Mouse (Mus musculus): ENCODE measurements around the gene Bcl2l15.
"Not testable (repeated sequence)": the region's sequence is repeated elsewhere in the genome, so short reads cannot be mapped to it uniquely, and the experiment has no call there.

Gene Bcl2l15

DNA sequence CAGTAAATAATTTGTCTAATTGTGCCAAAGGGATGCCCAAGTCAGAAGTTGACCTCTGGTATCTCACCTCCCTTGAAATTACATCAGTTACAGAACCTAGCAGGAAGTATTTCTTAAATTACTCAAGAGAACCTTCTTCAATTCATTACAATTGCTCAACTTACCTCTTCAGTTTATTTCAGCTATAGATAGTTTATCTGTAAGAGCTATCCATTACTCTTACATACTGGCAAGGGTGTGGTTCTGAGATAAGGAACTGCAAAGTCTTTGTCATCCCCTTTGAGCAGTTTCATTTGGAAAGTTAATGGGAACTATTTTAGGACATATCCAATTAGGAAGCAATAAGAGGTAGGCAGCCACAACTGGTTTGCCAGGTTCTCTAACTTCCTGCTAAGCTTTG is at the start of gene Bcl2l15:
Gene Bcl2l15 (plus strand): TSS at position 176 of the 400 bp plus-strand sequence.
- no peak for DNase-seq

DNA sequence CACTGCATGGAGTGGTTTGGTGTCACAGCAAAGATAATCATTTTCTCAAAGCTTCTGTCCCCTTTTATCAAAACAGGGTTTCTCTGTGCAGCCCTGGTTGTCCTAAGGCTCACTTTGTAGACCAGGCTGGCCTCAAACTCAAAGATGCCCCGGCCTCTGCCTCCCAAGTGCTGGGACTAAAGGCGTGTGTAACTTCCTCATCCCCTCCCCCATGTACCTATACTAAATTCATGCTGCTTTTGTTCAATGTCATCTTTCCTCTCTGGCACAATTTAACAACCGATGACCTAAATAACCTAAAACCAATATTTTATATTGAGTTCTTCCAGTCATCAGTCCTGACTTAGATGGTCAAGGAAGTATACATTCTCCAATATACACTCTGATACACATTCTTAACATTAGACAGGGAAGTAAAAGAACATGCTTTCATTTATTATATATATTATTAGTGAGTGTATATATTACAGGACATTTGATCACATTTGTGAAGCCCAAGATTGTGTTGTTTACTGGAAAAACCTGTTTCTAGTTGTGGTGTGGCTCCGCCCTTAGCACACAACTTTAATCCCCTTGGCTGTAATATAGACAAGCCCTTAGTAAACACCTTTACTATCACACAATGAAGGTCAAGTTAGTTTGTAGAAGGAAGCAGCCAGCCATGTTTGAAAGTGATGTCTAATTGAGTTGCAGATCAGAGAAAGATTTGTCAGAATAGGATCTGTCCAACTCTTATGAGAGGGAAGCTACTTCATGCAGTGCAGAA is 49.4 kb upstream of the Bcl2l15 start:
- DNase-seq = no peak

GRCm38 (mm10) chr3:103787225-103787624 is 45.2 kb upstream of the Bcl2l15 start:
- DNase-seq = no peak

DNA sequence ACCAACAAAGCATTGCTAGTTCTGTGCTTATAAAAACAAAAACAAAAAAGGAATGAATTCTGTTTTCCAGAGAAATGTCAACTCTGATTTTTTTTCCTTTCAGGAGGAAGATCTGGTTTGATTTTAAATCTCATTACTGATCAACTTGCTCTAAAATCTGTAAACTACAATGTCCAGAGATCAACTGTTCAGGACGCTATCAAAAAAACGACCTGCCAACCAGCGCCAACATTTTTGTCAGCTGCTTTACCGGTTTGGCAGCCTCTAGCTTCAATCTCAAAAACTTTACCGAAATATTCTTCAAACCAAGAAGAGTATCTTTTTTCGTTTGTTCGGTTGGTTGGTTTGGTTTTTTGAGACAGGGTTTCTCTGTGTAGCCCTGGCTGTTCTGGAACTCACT is 43.3 kb upstream of the Bcl2l15 start:
- DNase-seq = no peak

DNA sequence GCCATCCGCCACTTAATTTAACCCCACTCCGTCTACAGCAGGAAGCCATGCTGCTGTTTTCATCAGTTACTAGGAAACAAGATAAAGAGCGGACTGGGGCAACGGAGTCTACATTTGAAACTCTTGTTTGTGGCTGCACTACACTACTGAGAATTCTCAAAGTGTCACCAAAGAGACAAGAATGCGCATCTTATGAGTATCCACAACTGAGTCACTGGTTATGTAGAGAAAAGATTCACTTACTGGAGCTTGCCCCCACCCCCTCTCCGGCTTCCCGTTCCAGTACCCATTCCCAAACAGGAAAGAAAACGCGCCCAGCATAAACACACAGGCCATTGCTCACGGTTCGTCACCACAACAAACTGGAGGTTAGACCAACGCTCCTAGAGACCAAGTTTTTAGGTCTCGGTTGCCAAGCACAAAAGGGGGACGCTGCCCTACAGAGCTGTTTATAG is 42.5 kb upstream of the Bcl2l15 start:
- DNase-seq = peak; percentile 39

- DNase-seq = peak; percentile 59 to 67
These were observed 41.9 kb upstream of the Bcl2l15 start for GRCm38 (mm10) chr3:103790346-103791145.

DNA sequence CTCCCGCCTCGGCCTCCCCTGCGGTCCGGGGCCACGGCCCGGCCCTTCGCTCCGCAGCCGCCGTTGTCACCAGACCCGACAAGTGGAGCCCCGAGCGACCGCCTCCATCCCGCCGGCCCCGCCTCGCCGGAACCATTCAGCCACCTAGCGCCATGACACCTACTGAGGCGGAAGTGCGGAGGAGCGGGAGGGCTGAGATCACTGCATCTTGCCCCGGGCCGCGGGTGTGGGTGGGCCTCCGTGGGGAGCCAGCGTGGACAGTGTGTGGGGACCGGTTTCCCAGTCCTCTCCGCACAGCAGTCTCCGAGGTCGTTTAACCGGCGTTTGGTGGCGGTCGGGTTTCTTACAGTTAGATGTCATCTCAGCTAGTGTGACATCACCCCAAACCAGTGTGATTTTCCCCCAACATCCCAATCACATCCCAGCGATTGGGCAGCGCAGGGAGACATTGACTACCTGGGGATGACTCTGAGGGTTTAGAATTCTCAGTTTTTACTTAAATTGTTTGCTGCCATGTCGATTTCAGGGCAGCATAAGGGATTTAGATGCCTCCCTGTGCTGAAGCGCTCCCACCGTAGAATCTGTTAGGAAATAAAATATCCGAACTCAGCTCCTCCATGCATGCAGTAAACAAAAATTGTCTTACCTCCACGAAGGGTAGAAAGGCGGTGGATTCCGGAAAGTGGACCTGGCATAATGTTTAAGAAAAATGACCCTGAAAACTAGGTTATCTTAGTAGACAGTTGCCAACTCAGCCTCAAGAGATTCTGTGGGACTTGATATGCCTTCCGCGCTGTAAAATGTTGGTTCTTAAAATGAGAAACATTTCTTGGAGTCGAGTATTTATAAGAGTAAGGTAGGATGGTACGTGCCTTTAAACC is 40.9 kb upstream of the Bcl2l15 start, which contains the start of gene Hipk1:
Gene Hipk1 (minus strand): TSS at position 334 of the 881 bp plus-strand sequence.
- DNase-seq = peak; percentile 95 to 96

DNA sequence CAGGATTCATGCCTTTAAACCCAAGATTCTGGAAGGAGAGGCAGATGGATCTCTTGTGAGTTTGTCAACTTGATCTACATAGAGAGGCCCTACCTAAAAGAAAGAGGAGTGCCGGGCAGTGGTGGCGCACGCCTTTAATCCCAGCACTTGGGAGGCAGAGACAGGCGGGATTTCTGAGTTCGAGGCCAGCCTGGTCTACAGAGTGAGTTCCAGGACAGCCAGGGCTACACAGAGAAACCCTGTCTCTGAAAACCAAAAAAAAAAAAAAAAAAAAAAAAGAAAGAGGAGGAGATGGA is 40.3 kb upstream of the Bcl2l15 start:
- DNase-seq = not testable (repeated sequence)

- no peak for DNase-seq
These were observed 39.8 kb upstream of the Bcl2l15 start for GRCm38 (mm10) chr3:103792566-103792965.

DNA sequence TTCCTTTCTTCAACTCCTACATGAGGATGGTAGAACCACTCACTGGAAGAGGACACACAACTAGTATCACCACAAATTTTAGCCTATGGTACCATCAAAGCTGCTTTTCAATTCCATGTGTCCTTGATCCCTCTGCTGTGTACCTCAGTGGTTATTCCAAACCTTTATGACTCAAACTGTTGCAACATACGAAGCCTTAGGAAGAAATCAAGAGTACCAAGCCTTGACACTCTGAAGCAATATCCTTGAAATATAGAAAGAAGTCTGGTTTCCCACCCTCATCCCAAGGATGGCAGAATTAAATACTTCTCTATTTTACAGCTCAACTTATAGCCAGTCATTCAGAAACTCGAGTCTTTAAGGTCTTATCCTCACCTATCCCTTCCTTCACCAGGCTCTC is 36.0 kb upstream of the Bcl2l15 start:
- no peak for DNase-seq

DNA sequence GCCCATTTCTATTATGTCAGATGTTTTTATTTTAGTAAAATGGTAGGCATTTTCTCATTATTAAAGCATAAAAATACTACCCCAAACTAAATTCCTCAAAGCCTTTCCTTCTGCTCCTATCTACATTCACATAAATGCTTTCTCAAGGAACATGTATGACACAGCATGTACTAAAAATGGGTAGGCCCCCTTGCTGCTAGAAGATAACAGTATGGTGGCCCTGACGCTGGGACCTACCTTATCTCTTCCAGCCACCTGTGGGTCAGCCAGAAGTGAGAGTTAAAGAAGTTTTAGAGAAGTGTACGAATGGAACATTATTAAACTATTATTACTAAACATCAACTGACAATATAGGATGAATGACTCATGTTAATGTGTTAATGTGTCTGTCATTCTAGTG is 32.9 kb upstream of the Bcl2l15 start:
- DNase-seq = no peak

DNA sequence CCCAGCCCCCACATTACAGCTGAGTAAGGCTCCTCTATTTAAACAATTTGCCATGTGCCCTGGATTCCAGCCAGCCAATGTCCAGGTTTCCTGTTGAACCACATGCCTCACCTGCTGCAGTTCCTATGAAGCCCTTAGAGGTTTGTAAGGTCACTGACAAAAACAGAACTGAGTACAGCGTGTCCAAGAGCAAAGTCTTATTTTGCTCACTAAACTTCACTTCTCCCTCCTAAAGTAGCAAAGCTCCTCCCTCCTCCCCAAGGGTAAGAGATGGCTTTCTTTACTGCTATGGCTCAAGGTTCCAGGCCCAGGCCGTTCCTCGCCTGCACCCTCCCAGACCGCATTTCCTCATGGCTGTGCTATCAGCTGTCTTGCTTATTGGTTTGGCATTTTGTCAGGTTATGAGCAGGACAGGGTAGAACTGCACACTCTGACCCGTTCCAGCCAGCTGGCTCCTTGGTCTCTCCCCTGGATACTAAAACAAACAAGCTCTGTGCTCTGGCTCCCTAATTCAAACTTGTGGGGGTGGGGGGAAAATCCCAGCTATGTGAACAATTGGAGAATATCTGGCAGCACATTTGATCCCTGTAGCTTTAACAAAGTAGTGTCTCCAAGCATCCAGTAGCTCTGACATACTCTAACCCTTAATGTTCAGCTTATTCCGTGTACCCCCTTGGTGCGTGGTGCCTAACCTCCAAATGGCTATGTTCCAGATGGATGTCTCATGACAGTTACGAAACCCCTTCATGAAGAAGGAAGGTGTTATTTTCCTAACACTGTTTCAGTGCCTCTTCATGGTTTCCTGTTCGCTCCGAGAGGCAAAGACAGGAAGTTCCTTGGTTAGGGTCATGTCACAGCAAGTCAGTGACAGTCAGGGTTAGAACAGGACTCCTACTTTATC is 30.5 kb upstream of the Bcl2l15 start:
- DNase-seq = peak; percentile 56 to 63

DNA sequence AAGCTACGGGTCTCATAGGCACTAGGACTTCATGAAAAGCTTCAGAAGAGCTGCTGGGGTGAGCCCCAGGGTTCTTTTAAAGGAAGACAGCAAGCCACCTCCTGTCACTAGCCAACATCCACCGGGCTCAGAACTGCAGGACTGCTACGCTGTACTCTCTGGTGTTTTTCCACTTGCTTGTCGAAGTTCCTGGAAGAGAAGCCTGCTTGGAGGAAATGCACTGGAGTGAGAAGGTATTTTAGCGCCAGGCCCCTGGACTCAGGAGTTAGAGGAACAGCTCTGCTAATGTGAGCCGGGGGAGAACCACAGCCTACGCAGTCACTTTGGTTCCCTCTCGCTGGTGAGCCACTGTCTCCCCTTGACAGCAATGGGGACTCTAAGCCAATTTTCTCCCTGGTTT is 29.5 kb upstream of the Bcl2l15 start:
- no peak for DNase-seq

DNA sequence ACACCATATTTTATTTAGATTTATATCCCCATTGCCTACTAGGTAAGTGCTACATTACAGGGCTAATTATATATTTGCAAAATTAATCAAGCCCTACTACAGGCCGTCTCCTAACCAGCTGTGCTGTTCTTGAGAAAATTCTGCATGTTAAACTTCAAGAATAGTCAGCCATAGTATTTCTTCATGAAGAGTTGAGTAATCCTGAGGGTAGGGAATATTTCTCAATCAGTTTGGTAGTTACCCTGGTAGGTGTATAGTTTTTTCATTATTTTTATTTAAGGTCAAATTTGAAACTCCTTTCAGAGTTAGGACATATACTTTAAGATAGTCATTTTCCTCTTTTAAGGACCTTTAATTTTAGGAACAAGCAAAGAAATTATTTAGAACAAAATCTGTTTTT is 26.7 kb upstream of the Bcl2l15 start:
- DNase-seq = no peak

- DNase-seq = peak; percentile 94 to 95
These were observed 23.3 kb upstream of the Bcl2l15 start, which contains the start of the genes Dclre1b, Ap4b1 and Gm43064 for GRCm38 (mm10) chr3:103808891-103809798. Dclre1b (minus strand) TSS chr3:103809444. Ap4b1 (plus strand) TSS chr3:103809520. Gm43064 (plus strand) TSS chr3:103809573.

- DNase-seq = no peak
These were observed 22.6 kb upstream of the Bcl2l15 start for GRCm38 (mm10) chr3:103809799-103810150.

- DNase-seq = no peak
These were observed 21.4 kb upstream of the Bcl2l15 start for GRCm38 (mm10) chr3:103810967-103811366.

DNA sequence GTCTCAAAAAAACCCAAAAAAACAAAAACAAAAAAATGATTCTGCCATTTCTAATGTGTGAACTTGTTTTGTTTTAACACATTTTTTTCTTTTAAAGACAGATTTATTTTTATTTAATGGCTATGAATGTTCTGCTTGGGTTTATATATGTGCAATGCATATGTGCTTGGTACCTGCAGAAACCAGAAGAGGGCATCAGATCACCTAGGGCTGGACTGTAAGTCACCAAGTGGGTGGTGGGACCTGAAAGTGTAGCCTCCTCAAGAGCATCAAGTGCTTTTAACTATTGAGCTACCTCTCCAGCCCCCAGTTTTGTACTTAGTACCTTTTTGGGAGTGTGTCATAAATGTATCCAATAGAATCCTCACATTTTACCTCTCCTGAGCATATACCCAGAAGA is 4.9 kb upstream of the Bcl2l15 start:
- no peak for DNase-seq

- DNase-seq = no peak
These were observed 3.4 kb upstream of the Bcl2l15 start for GRCm38 (mm10) chr3:103829036-103829435.

- not testable (repeated sequence) for DNase-seq
These were observed 1.7 kb upstream of the Bcl2l15 start for GRCm38 (mm10) chr3:103830681-103831080.

- DNase-seq = peak; percentile 62 to 65
These were observed 1.3 kb upstream of the Bcl2l15 start for GRCm38 (mm10) chr3:103831146-103831545.

All from cerebellum, postnatal 14 days (tissue).